Mouse (Mus musculus) ES-E14 (cell line): ENCODE data around the gene Cdc26. TPM values are rescaled to one million over a fixed set of nuclear protein-coding genes. Genes with fewer than 3 reads are reported as not detected.

Source experiments
- DNase-seq: peaks from one replicate; pipeline ENCODE4 v3.0.0-alpha.2; 2013; ENCODE audit warnings: low read depth, low spot score
- H3K27ac ChIP-seq: 2 replicates; pipeline ENCODE4 v1.5.1; 2012; ENCODE audit warnings: low read depth, mild to moderate bottlenecking, low read length, moderate library complexity, mixed read lengths; ENCODE audit not compliant: poor library complexity, insufficient read depth, severe bottlenecking
- H3K36me3 ChIP-seq: 2 replicates; pipeline ENCODE4 v1.6.1; 2012; ENCODE audit warnings: mild to moderate bottlenecking, low read length, moderate library complexity, mixed read lengths; ENCODE audit not compliant: control insufficient read depth, poor library complexity, insufficient read depth, severe bottlenecking
- H3K4me1 ChIP-seq, 2 experiments: fragments of 150-350 bp in 1 of 2; sonication (generic) in 1 of 2; 2 replicates each; pipeline ENCODE4 v1.6.1; 2012; ENCODE audit warnings: low read length in 2 of 2, mild to moderate bottlenecking in 1 of 2, mixed read lengths in 1 of 2; ENCODE audit not compliant: control insufficient read depth in 2 of 2, insufficient read depth in 2 of 2, poor library complexity in 1 of 2
- H3K4me3 ChIP-seq, 2 experiments: fragments of 150-350 bp in 1 of 2; sonication (generic) in 1 of 2; 2 replicates each; pipeline ENCODE4 v1.5.1; 2012; ENCODE audit warnings: low read length in 2 of 2, low read depth in 1 of 2, mild to moderate bottlenecking in 1 of 2, mixed read lengths in 1 of 2; ENCODE audit not compliant: insufficient read depth in 1 of 2, poor library complexity in 1 of 2, severe bottlenecking in 1 of 2
- H3K9ac ChIP-seq: 2 replicates; pipeline ENCODE4 v1.6.1; 2012; ENCODE audit warnings: low read depth, mild to moderate bottlenecking, low read length, mixed read lengths; ENCODE audit not compliant: poor library complexity, insufficient read depth, severe bottlenecking
- H3K9me3 ChIP-seq: fragments of 150-350 bp; sonication (generic); 2 replicates; pipeline ENCODE4 v1.6.1; 2012; ENCODE audit warnings: low read depth, mild to moderate bottlenecking, low read length; ENCODE audit not compliant: control insufficient read depth, insufficient read depth
- CHD2 ChIP-seq: IDR thresholded peaks from 2 replicates; pipeline ENCODE4 v1.6.1; 2014; ENCODE audit warnings: mild to moderate bottlenecking, low read depth, low read length, inconsistent platforms
- HCFC1 ChIP-seq: IDR thresholded peaks from 2 replicates; pipeline ENCODE4 v1.6.1; 2012; ENCODE audit warnings: low read length, inconsistent platforms, borderline replicate concordance; ENCODE audit not compliant: insufficient read depth
- MAFK ChIP-seq: IDR thresholded peaks from 2 replicates; pipeline ENCODE4 v1.6.1; 2014; ENCODE audit warnings: mild to moderate bottlenecking, low read depth, low read length, inconsistent platforms; ENCODE audit not compliant: insufficient read depth
- ZC3H11A ChIP-seq: IDR thresholded peaks from 2 replicates; pipeline ENCODE4 v1.6.1; 2012; ENCODE audit warnings: low read depth, mild to moderate bottlenecking, inconsistent platforms, low read length, borderline replicate concordance
- ZNF384 ChIP-seq: IDR thresholded peaks from 2 replicates; pipeline ENCODE4 v1.6.1; 2012; ENCODE audit warnings: low read depth, low read length, inconsistent platforms
- in situ Hi-C, 2 experiments: fragments of 600-800 bp; cut with MboI; formaldehyde crosslinking; loops; one replicate each; pipeline ENCODE4 v1.15.1; 2025; ENCODE audit warnings: low sequenced_read_pairs in 2 of 2, inconsistent platforms in 1 of 2; ENCODE audit not compliant: unreplicated experiment in 2 of 2
- total RNA-seq: library from RNA; depleted of rRNA; stranded (reverse); fragments of 300-350 nt; gene quantifications from 2 replicates; pipeline ENCODE4 v1.2.3, GENCODE M21; 2012

Gene Cdc26
- total RNA-seq, 1 experiment, result 69.1 TPM

- Histone ChIP-seq H3K9ac (peak overlapping the region; percentile 94), H3K4me1 (peaks cover 5 to 10% of the 10 kb centered on the region in 2 experiments; a peak in 3 of 4 replicates), H3K4me3 (peak overlapping the region; percentile 93 to 98), H3K27ac (peak overlapping the region; percentile 8; the same call in 1 of the 2 replicates), H3K36me3 (peaks cover 21% of the 10 kb centered on the region), H3K9me3 (no peaks in the 10 kb centered on the region)
- DNase-seq, result peak; percentile 55
- no peak for TF ChIP-seq ZNF384
- no peak for TF ChIP-seq ZC3H11A
- no peak for TF ChIP-seq CHD2
- TF ChIP-seq HCFC1, result no peak
- TF ChIP-seq MAFK, result no peak
- in situ Hi-C loops, result no loop called here
These were observed 486 bp downstream of the Cdc26 start for GRCm38 (mm10) chr4:62407730-62408582.

- no peak overlapping the region for H3K4me3 ChIP-seq
- no peak for DNase-seq
- TF ChIP-seq CHD2 (no peak), ZNF384 (no peak), ZC3H11A (no peak), MAFK (no peak), HCFC1 (no peak)
- peaks cover 5 to 10% of the 10 kb centered on the region in 2 experiments; a peak in 3 of 4 replicates for H3K4me1 ChIP-seq
- no peaks in the 10 kb centered on the region for H3K9me3 ChIP-seq
- H3K9ac ChIP-seq, result peak overlapping the region; percentile 73
- H3K36me3 ChIP-seq, result peaks cover 12% of the 10 kb centered on the region
- in situ Hi-C loops, result no loop called here
- H3K27ac ChIP-seq, result peak overlapping the region; percentile 59
These were observed 2.3 kb downstream of the Cdc26 start for GRCm38 (mm10) chr4:62406133-62406532.

GRCm38 (mm10) chr4:62398956-62399355, 9.5 kb downstream of the Cdc26 start:
- Histone ChIP-seq H3K36me3 (peaks cover 29% of the 10 kb centered on the region), H3K4me1 (peaks cover 0 to 6% of the 10 kb centered on the region in 2 experiments; a peak in 2 of 4 replicates), H3K27ac (no peak overlapping the region; the same call in 1 of the 2 replicates), H3K4me3 (no peak overlapping the region), H3K9me3 (no peaks in the 10 kb centered on the region), H3K9ac (no peak overlapping the region)
- no peak for DNase-seq
- no peak for TF ChIP-seq ZC3H11A
- TF ChIP-seq MAFK, result no peak
- TF ChIP-seq ZNF384, result no peak
- no peak for TF ChIP-seq HCFC1
- in situ Hi-C loops, result no loop called here

GRCm38 (mm10) chr4:62397616-62398365, 10.7 kb downstream of the Cdc26 start:
- in situ Hi-C loops, result no loop called here
- H3K9me3 ChIP-seq, result no peaks in the 10 kb centered on the region
- TF ChIP-seq ZC3H11A, result no peak
- TF ChIP-seq CHD2, result no peak
- TF ChIP-seq MAFK, result no peak
- TF ChIP-seq ZNF384, result no peak
- no peak for TF ChIP-seq HCFC1
- peaks cover 29% of the 10 kb centered on the region for H3K36me3 ChIP-seq
- no peak overlapping the region for H3K9ac ChIP-seq
- H3K4me3 ChIP-seq, result no peak overlapping the region
- no peak for DNase-seq
- no peak overlapping the region; the same call in 1 of the 2 replicates for H3K27ac ChIP-seq
- peaks cover 0 to 6% of the 10 kb centered on the region in 2 experiments; a peak in 2 of 4 replicates for H3K4me1 ChIP-seq
